Mouse (Mus musculus) kidney, adult 2 months (tissue): Measurements from ENCODE around the gene 4921524J17Rik.

Experiments
- CTCF ChIP-seq: fragments of 200-500 bp; conservative IDR thresholded peaks from 2 replicates; pipeline ENCODE4 v1.5.1; 2011; ENCODE audit warnings: low read depth, mild to moderate bottlenecking, control low read depth, low read length, moderate library complexity, mixed read lengths; ENCODE audit not compliant: insufficient read depth, insufficient read length
- POLR2A ChIP-seq: fragments of 200-500 bp; IDR thresholded peaks from one replicate; pipeline ENCODE4 v1.6.1; 2011; ENCODE audit warnings: low read depth, low read length, control low read depth

- TF ChIP-seq POLR2A: no peak
- no peak for TF ChIP-seq CTCF
Observed at GRCm38 (mm10) chr8:85365176-85365575, 67.5 kb downstream of the 4921524J17Rik start.
